Mouse (Mus musculus) neural tube, embryonic 10.5 days (tissue): ENCODE data around the gene Cmtm6.

ENCODE experiments used
- DNase-seq: peaks from one replicate; pipeline ENCODE4 v3.0.0-alpha.2; 2017; ENCODE audit warnings: low spot score; ENCODE audit errors: extremely low spot score

Gene Cmtm6

GRCm38 (mm10) chr9:114729911-114730805 lies 758 bp upstream of the Cmtm6 start:
- DNase-seq, result no peak

GRCm38 (mm10) chr9:114731871-114732682 lies 1.2 kb downstream of the Cmtm6 start:
- DNase-seq, result no peak

- no peak for DNase-seq
These were observed 2.3 kb downstream of the Cmtm6 start for GRCm38 (mm10) chr9:114733238-114733637.

- no peak for DNase-seq
These were observed 5.5 kb downstream of the Cmtm6 start for GRCm38 (mm10) chr9:114736442-114736841.

- no peak for DNase-seq
These were observed 9.4 kb downstream of the Cmtm6 start for GRCm38 (mm10) chr9:114740336-114740735.

- DNase-seq, result no peak
These were observed 11.8 kb downstream of the Cmtm6 start for GRCm38 (mm10) chr9:114742731-114743130.

- no peak for DNase-seq
These were observed 14.2 kb downstream of the Cmtm6 start for GRCm38 (mm10) chr9:114745163-114745562.

GRCm38 (mm10) chr9:114745654-114746053 lies 14.7 kb downstream of the Cmtm6 start:
- no peak for DNase-seq

- DNase-seq, result no peak
These were observed 16.1 kb downstream of the Cmtm6 start for GRCm38 (mm10) chr9:114747012-114747411.

GRCm38 (mm10) chr9:114747466-114747865 lies 16.6 kb downstream of the Cmtm6 start:
- no peak for DNase-seq

- no peak for DNase-seq
These were observed 20.7 kb downstream of the Cmtm6 start for GRCm38 (mm10) chr9:114751582-114751981.

- DNase-seq, result no peak
These were observed 21.4 kb downstream of the Cmtm6 start for GRCm38 (mm10) chr9:114752311-114752710.

- DNase-seq, result peak; percentile 89
These were observed 22.1 kb downstream of the Cmtm6 start for GRCm38 (mm10) chr9:114752863-114753484.

- no peak for DNase-seq
These were observed 27.4 kb downstream of the Cmtm6 start for GRCm38 (mm10) chr9:114758272-114758671.

GRCm38 (mm10) chr9:114758801-114759200 lies 27.9 kb downstream of the Cmtm6 start:
- DNase-seq, result no peak

GRCm38 (mm10) chr9:114759886-114760285 lies 29.0 kb downstream of the Cmtm6 start:
- DNase-seq, result no peak

GRCm38 (mm10) chr9:114760353-114760752 lies 29.4 kb downstream of the Cmtm6 start:
- DNase-seq, result no peak

- no peak for DNase-seq
These were observed 30.9 kb downstream of the Cmtm6 start for GRCm38 (mm10) chr9:114761848-114762247.

- DNase-seq, result peak; percentile 39
These were observed 32.4 kb downstream of the Cmtm6 start for GRCm38 (mm10) chr9:114763341-114763740.

- DNase-seq, result no peak
These were observed 36.1 kb downstream of the Cmtm6 start for GRCm38 (mm10) chr9:114767030-114767429.

- no peak for DNase-seq
These were observed 36.6 kb downstream of the Cmtm6 start for GRCm38 (mm10) chr9:114767507-114767906.

GRCm38 (mm10) chr9:114768066-114768465 lies 37.1 kb downstream of the Cmtm6 start:
- no peak for DNase-seq
